Mouse (Mus musculus): ENCODE measurements at regions not wholly inside any gene's neighbourhood (a gene's known extent, or its start where the extent isn't known, plus 50 kb on each side); places are given as distances from the start of the nearest gene placed in this dataset.
A peak's percentile ranks its signal among the peaks of the same experiment; 100 is the strongest.
"Not testable (repeated sequence)": the region's sequence is repeated elsewhere in the genome, so short reads cannot be mapped to it uniquely, and the experiment has no call there.

- DNase-seq (ENCODE audit: extremely low spot score in 1 of 2, low spot score in 1 of 2), result no peak
Measured at GRCm38 (mm10) chr12:39639246-39639645, 398.6 kb downstream of the Arl4a start.

GRCm38 (mm10) chr12:39634337-39634736 is 403.5 kb downstream of the Arl4a start:
- DNase-seq (ENCODE audit: extremely low spot score in 1 of 2, low spot score in 1 of 2), result no peak

DNA sequence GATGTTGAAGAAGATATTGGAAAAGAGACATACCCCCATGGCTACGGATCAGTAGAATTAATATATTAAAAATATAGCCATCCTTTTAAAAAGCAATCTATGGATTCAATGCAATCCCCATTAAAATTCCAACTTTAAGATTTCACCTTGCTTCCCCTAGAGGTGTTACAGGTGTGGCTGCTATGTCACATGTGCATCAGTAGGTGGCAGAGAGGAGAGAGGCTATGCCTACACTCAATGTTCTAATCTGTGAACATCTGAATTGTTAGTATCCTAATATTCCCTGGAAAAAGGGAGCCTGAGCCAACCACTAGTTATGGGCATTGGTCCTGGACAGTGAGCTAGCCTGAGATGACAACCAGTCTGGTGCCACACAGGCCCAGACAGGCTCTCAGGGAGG is 416.6 kb downstream of the Arl4a start:
- DNase-seq (ENCODE audit: extremely low spot score in 1 of 2, low spot score in 1 of 2), result no peak

GRCm38 (mm10) chr12:39605289-39605688 is 432.5 kb downstream of the Arl4a start:
- DNase-seq (ENCODE audit: extremely low spot score in 1 of 2, low spot score in 1 of 2), result no peak

DNA sequence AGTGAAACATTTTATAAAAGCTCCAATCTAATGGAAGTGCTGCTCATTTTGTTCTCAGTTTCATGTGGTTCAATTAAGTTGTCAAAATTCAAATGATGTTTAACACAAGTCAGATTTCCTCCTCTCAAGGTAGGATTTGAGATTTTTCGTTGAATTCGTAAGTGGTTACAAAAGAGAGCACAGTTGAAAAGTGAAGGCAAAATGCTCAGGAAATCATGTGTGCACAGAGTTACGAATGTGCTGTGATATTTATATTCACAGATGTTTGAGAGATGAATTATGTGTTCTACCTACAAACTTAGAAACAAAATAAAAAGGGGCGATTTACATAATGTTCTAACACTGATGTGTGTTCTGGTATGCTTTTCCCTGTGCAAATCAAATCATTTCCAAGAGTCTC is 433.1 kb downstream of the Arl4a start:
- no peak for DNase-seq (ENCODE audit: extremely low spot score in 1 of 2, low spot score in 1 of 2)

GRCm38 (mm10) chr12:39594726-39595125 is 443.1 kb downstream of the Arl4a start:
- DNase-seq (ENCODE audit: extremely low spot score in 1 of 2, low spot score in 1 of 2), result no peak

DNA sequence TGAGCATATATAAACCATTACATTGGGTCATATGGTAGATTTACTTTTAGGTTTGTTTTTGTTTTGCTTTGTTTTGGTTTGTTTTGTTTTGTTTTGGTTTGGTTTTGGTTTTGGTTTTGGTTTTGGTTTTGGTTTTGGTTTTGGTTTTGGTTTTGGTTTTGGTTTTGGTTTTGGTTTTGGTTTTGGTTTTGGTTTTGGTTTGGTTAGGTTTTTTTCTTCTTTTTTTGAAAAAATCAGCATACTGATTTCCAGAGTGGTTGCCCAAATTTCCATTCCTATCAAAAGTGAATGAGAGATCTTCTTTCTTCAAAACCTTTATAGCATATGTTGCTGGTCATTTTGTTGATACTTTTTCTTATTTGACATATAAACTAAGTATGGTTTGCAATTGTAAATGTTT is 444.0 kb downstream of the Arl4a start:
- not testable (repeated sequence) for DNase-seq (ENCODE audit: extremely low spot score in 1 of 2, low spot score in 1 of 2)

- DNase-seq (ENCODE audit: extremely low spot score in 1 of 2, low spot score in 1 of 2), result no peak
Measured at GRCm38 (mm10) chr12:39587204-39587909, 450.5 kb downstream of the Arl4a start.

GRCm38 (mm10) chr12:39586163-39586562 is 451.7 kb downstream of the Arl4a start:
- DNase-seq (ENCODE audit: extremely low spot score in 1 of 2, low spot score in 1 of 2), result no peak

- no peak for DNase-seq (ENCODE audit: extremely low spot score in 1 of 2, low spot score in 1 of 2)
Measured at GRCm38 (mm10) chr12:39577610-39578009, 460.2 kb downstream of the Arl4a start.

- no peak for DNase-seq (ENCODE audit: extremely low spot score in 1 of 2, low spot score in 1 of 2)
Measured at GRCm38 (mm10) chr12:39572802-39573201, 465.0 kb downstream of the Arl4a start.

GRCm38 (mm10) chr12:39572147-39572546 is 465.7 kb downstream of the Arl4a start:
- no peak for DNase-seq (ENCODE audit: extremely low spot score in 1 of 2, low spot score in 1 of 2)

DNA sequence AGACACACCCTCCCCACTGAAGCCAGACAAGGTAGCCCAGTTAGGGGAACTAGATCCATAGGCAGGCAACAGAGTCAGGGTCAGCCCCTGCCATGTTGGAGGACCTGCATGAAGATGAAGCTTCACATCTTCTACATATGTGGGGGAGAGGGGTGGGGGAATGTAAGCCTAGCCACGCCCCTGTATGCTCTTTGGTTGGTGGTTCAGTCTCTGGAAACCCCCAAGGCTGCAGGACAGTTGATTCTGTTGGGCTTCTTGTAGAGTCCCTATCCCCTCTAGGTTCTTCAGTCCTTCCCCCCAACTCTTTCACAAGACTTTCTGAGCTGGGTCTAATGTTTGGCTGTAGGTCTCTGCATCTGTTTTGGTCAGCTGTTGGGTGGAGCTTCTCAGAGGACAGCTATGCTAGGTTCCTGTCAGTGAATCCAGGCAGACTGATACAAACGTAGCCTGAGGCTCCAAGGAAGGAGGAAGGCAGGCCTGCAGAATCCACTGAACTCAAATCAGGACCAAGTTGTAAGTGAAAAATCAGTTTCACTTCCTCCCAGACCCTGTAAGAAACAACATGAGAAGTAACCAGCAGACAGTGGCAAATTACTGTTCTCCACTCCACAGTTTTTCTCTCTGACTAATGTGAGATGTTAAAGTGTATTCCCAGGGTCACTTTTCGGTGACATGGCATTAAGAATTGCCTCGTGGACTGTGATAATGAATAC is 476.9 kb downstream of the Arl4a start:
- no peak for DNase-seq (ENCODE audit: extremely low spot score in 1 of 2, low spot score in 1 of 2)

DNA sequence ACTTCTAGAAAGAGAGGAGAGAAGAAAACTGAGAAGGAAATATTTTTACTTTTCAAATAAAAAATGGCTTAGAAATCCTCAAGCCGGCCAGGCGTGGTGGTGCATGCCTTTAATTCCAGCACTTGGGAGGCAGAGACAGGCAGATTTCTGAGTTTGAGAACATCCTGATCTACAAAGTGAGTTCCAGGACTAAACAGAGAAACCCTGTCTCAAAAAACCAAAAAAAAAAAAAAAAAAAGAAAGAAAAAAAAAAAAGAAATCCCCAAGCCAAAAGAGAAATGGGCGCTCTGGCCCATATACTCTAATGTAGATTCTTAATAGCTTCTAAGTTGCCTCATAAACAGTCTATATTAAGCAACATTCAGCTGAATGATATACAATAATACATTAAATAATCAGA is 479.3 kb downstream of the Arl4a start:
- DNase-seq (ENCODE audit: extremely low spot score in 1 of 2, low spot score in 1 of 2), result no peak

- DNase-seq (ENCODE audit: extremely low spot score in 1 of 2, low spot score in 1 of 2), result no peak
Measured at GRCm38 (mm10) chr12:39536326-39536725, 501.5 kb downstream of the Arl4a start.

DNA sequence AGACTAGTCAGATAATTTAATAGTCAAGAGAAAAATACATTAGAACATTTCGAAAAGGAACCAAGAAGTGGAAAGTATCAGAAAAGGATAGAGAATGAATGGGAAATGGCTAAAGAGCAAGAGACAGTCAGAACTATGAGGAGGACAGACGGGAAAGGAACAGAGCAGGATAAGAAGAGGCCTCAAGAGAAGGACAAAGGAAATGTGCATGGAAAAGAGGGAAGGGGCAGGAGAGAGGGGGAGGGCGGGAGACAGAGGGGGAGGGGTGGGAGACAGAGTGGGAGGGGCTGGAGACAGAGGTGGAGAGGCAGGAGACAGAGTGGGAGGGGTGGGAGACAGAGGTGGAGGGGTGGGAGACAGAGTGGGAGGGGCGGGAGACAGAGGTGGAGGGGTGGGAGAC is 509.7 kb downstream of the Arl4a start:
- no peak for DNase-seq (ENCODE audit: extremely low spot score in 1 of 2, low spot score in 1 of 2)

DNA sequence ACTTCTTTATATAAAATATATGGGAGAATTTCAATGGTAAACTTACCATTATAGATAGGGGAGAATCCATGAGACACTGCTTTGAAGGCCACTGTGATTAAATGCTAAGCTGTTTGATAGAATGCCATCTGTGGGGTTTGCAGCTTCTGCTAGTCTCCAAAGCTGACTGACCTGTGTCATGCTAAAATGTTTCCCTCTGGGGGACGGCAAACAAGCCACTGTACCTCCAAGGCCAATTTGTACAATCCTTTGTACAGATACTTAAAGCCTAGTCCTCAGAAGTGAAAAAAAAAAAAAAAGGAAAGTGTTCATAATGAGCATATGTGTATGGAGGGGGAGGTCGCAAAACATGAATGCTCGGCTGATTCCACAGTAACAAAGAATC is 510.6 kb downstream of the Arl4a start:
- DNase-seq (ENCODE audit: extremely low spot score in 1 of 2, low spot score in 1 of 2), result no peak

- no peak for DNase-seq (ENCODE audit: extremely low spot score in 1 of 2, low spot score in 1 of 2)
Measured at GRCm38 (mm10) chr12:39526535-39527215, 511.1 kb downstream of the Arl4a start.

GRCm38 (mm10) chr12:39515690-39516089 is 522.1 kb downstream of the Arl4a start:
- DNase-seq (ENCODE audit: extremely low spot score in 1 of 2, low spot score in 1 of 2), result no peak

DNA sequence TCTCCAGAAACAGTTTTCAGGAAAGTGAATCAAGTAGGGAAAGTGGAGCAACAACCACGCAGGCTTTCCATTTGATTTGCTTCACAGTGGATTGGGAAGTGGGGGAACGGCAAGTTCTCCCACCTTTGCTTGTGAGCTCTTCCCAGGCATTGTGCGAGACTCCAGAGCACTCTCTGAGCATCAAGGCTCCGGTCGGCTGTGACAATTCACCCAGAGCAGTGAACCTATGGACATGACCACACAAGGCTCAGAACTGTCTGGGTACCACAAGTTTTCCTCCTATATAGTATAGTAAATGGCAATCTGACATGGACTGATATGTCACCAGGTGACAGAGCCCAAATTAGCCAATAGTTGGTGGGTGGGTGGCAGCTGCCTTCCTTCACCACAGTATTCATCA is 527.0 kb downstream of the Arl4a start:
- no peak for DNase-seq (ENCODE audit: extremely low spot score in 1 of 2, low spot score in 1 of 2)

DNA sequence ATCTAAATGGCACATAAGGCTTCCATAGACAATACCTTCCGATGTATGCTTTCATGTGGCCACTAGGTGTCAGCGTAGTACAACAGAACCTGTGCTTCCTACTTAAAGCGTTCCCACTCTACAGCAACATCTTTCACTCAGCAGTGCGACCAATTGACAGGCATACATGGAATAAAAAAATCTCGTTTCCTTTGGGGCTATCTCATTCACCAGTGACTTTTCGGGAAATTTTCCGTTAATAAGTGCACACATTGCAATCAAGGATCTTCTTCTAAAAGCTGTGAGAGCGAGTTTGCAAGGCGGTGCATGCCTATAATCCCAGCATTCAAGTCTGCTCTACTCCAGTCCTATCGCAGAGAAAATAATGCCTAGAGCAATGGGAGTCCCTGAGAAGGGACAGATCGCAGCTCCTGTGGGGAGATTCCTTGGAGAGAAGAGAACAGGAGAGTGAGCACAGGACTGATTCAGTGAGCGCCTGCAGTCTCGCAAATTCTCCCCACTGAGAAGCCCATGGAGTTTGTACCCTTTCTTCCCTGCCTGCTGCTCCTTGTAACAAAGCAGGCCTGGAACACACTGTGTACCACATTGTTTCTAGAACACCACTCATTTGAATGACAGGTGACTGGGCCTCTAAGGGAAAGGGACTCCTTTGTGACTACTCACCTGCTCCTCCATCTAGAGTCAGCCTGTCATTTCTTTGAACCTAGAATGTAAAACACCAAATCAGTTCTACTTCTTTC is 527.6 kb downstream of the Arl4a start:
- DNase-seq (ENCODE audit: extremely low spot score in 1 of 2, low spot score in 1 of 2), result peak; percentile 29 to 59
